Mouse (Mus musculus) thymus, adult 2 months (tissue): ENCODE measurements at regions not wholly inside any gene's neighbourhood (a gene's known extent, or its start where the extent isn't known, plus 50 kb on each side); places are given as distances from the start of the nearest gene placed in this dataset.

Experiments
- CTCF ChIP-seq: fragments of 200-500 bp; IDR thresholded peaks from 2 replicates; pipeline ENCODE4 v1.5.1; 2012; ENCODE audit warnings: mild to moderate bottlenecking, control low read depth, low read length, moderate library complexity, borderline replicate concordance; ENCODE audit not compliant: control insufficient read depth, poor library complexity, insufficient read depth; ENCODE audit errors: extremely low read depth
- POLR2A ChIP-seq: fragments of 200-500 bp; IDR thresholded peaks from 2 replicates; pipeline ENCODE4 v1.6.1; 2012; ENCODE audit warnings: mild to moderate bottlenecking, low read length, control low read depth, moderate library complexity; ENCODE audit not compliant: control insufficient read depth, poor library complexity, insufficient read depth; ENCODE audit errors: extremely low read depth

- TF ChIP-seq CTCF (no peak), POLR2A (no peak)
Observed at GRCm38 (mm10) chr2:179099783-179100182, 342.4 kb upstream of the Cdh4 start.
